Mouse (Mus musculus) MEL (cell line): Measurements from ENCODE around the gene Abl2. TPM values are rescaled to one million over a fixed set of nuclear protein-coding genes. Genes with fewer than 3 reads are reported as not detected.

Source experiments
- DNase-seq: peaks from one replicate; pipeline ENCODE4 v3.0.0; 2011; ENCODE audit warnings: low read depth, low spot score
- H3K27ac ChIP-seq: 2 replicates; pipeline ENCODE4 v1.5.1; 2012; ENCODE audit warnings: low read depth, mild to moderate bottlenecking, control low read depth, low read length, moderate library complexity; ENCODE audit not compliant: control insufficient read depth
- H3K27me3 ChIP-seq, 2 experiments: fragments of 150-350 bp in 1 of 2; sonication (generic) in 1 of 2; 2 replicates each; pipeline ENCODE4 v1.6.1; 2012; ENCODE audit warnings: low read length in 2 of 2, mild to moderate bottlenecking in 2 of 2, improper control_type of control experiment in 1 of 2, moderate library complexity in 1 of 2; ENCODE audit not compliant: insufficient read depth in 2 of 2, control insufficient read depth in 1 of 2
- H3K36me3 ChIP-seq, 2 experiments: 2 replicates each; pipeline ENCODE4 v1.6.1; 2012 to 2014; ENCODE audit warnings: low read length in 2 of 2, improper control_type of control experiment in 1 of 2, inconsistent platforms in 1 of 2, mild to moderate bottlenecking in 1 of 2; ENCODE audit not compliant: insufficient read depth in 2 of 2, control insufficient read depth in 1 of 2
- H3K4me1 ChIP-seq, 2 experiments: fragments of 150-350 bp in 1 of 2; sonication (generic) in 1 of 2; 2 replicates each; pipeline ENCODE4 v1.6.1; 2012; ENCODE audit warnings: low read length in 2 of 2, improper control_type of control experiment in 1 of 2, mild to moderate bottlenecking in 1 of 2; ENCODE audit not compliant: insufficient read depth in 2 of 2, control insufficient read depth in 1 of 2
- H3K4me3 ChIP-seq, 2 experiments: fragments of 150-350 bp in 1 of 2; sonication (generic) in 1 of 2; 2 replicates each; pipeline ENCODE4 v1.5.1; 2012; ENCODE audit warnings: low read depth in 2 of 2, low read length in 2 of 2, mild to moderate bottlenecking in 2 of 2, moderate library complexity in 2 of 2, control low read depth in 1 of 2, improper control_type of control experiment in 1 of 2; ENCODE audit not compliant: control insufficient read depth in 1 of 2, insufficient read depth in 1 of 2
- H3K79me2 ChIP-seq: 2 replicates; pipeline ENCODE4 v1.6.1; 2012; ENCODE audit warnings: mild to moderate bottlenecking, low read length, moderate library complexity; ENCODE audit not compliant: control insufficient read depth, poor library complexity, insufficient read depth
- H3K9ac ChIP-seq: 2 replicates; pipeline ENCODE4 v1.6.1; 2012; ENCODE audit warnings: low read depth, mild to moderate bottlenecking, control low read depth, low read length, moderate library complexity; ENCODE audit not compliant: control insufficient read depth, poor library complexity, severe bottlenecking
- H3K9me3 ChIP-seq: fragments of 150-350 bp; sonication (generic); replicated peaks from 2 replicates; pipeline ENCODE4 v1.6.1; 2012; ENCODE audit warnings: mild to moderate bottlenecking, low read length, improper control_type of control experiment, moderate library complexity; ENCODE audit not compliant: insufficient read depth
- CTCF ChIP-seq, 3 experiments: IDR thresholded peaks in 2 of 3; conservative IDR thresholded peaks in 1 of 3; 2 replicates each; pipeline ENCODE4 v1.5.1; 2011 to 2012; ENCODE audit warnings: low read length in 3 of 3, low read depth in 2 of 3, mild to moderate bottlenecking in 2 of 3, improper control_type of control experiment in 1 of 3, inconsistent platforms in 1 of 3, mixed read lengths in 1 of 3, moderate library complexity in 1 of 3; ENCODE audit not compliant: control insufficient read depth in 1 of 3, insufficient read depth in 1 of 3, poor library complexity in 1 of 3, severe bottlenecking in 1 of 3
- E2F4 ChIP-seq: IDR thresholded peaks from 2 replicates; pipeline ENCODE4 v1.6.1; 2011; ENCODE audit warnings: low read depth, low read length, improper control_type of control experiment, borderline replicate concordance
- ELF1 ChIP-seq: IDR thresholded peaks from 2 replicates; pipeline ENCODE4 v1.6.1; 2014; ENCODE audit warnings: low read depth, mild to moderate bottlenecking, inconsistent platforms, low read length, improper control_type of control experiment, moderate library complexity
- ETS1 ChIP-seq: IDR thresholded peaks from 2 replicates; pipeline ENCODE4 v1.6.1; 2012; ENCODE audit warnings: low read depth, mild to moderate bottlenecking, inconsistent platforms, low read length, improper control_type of control experiment, moderate library complexity
- GATA1 ChIP-seq: IDR thresholded peaks from 2 replicates; pipeline ENCODE4 v1.6.1; 2011; ENCODE audit warnings: low read depth, low read length, improper control_type of control experiment
- HCFC1 ChIP-seq: IDR thresholded peaks from 2 replicates; pipeline ENCODE4 v1.6.1; 2012; ENCODE audit warnings: low read depth, mild to moderate bottlenecking, inconsistent platforms, low read length, improper control_type of control experiment, moderate library complexity
- JUND ChIP-seq: IDR thresholded peaks from 2 replicates; pipeline ENCODE4 v1.6.1; 2011; ENCODE audit warnings: low read depth, mild to moderate bottlenecking, improper control_type of control experiment, low read length
- KAT2A ChIP-seq: conservative IDR thresholded peaks from 2 replicates; pipeline ENCODE4 v1.6.1; 2012; ENCODE audit warnings: low read depth, low read length, improper control_type of control experiment, inconsistent platforms
- MAFK ChIP-seq: IDR thresholded peaks from 2 replicates; pipeline ENCODE4 v1.6.1; 2011; ENCODE audit warnings: low read depth, mild to moderate bottlenecking, low read length, improper control_type of control experiment, borderline replicate concordance
- MXI1 ChIP-seq: IDR thresholded peaks from 2 replicates; pipeline ENCODE4 v1.6.1; 2011; ENCODE audit warnings: mild to moderate bottlenecking, low read depth, low read length, improper control_type of control experiment
- MYC ChIP-seq: IDR thresholded peaks from 2 replicates; pipeline ENCODE4 v1.6.1; 2011; ENCODE audit warnings: low read depth, mild to moderate bottlenecking, low read length, improper control_type of control experiment, moderate library complexity
- NRF1 ChIP-seq: IDR thresholded peaks from 2 replicates; pipeline ENCODE4 v1.6.1; 2014; ENCODE audit warnings: low read depth, mild to moderate bottlenecking, inconsistent platforms, low read length, improper control_type of control experiment, moderate library complexity; ENCODE audit not compliant: poor library complexity, insufficient read depth, severe bottlenecking
- POLR2AphosphoS2 ChIP-seq: IDR thresholded peaks from 2 replicates; pipeline ENCODE4 v1.6.1; 2011; ENCODE audit warnings: low read length, improper control_type of control experiment
- POLR2AphosphoS5 ChIP-seq: IDR thresholded peaks from 2 replicates; pipeline ENCODE4 v1.6.1; 2012; ENCODE audit warnings: low read depth, borderline replicate concordance, mild to moderate bottlenecking, inconsistent platforms, low read length, moderate library complexity, mixed read lengths
- RAD21 ChIP-seq: IDR thresholded peaks from 2 replicates; pipeline ENCODE4 v1.6.1; 2011; ENCODE audit warnings: mild to moderate bottlenecking, low read depth, low read length, improper control_type of control experiment
- RCOR1 ChIP-seq: IDR thresholded peaks from 2 replicates; pipeline ENCODE4 v1.6.1; 2012; ENCODE audit warnings: low read depth, mild to moderate bottlenecking, inconsistent platforms, low read length, improper control_type of control experiment
- SIN3A ChIP-seq: IDR thresholded peaks from 2 replicates; pipeline ENCODE4 v1.6.1; 2012; ENCODE audit warnings: low read length, improper control_type of control experiment, inconsistent platforms
- TBP ChIP-seq: IDR thresholded peaks from 2 replicates; pipeline ENCODE4 v1.8.0; 2011; ENCODE audit warnings: low read depth, low read length, improper control_type of control experiment
- TCF12 ChIP-seq: IDR thresholded peaks from 2 replicates; pipeline ENCODE4 v1.6.1; 2014; ENCODE audit warnings: low read depth, mild to moderate bottlenecking, inconsistent platforms, low read length, improper control_type of control experiment, moderate library complexity
- ZC3H11A ChIP-seq: IDR thresholded peaks from 2 replicates; pipeline ENCODE4 v1.6.1; 2012; ENCODE audit warnings: low read depth, mild to moderate bottlenecking, inconsistent platforms, low read length, improper control_type of control experiment
- polyA plus RNA-seq, 2 experiments: library from polyadenylated mRNA; stranded (reverse) in 1 of 2; unstranded in 1 of 2; fragments of >175 nt in 1 of 2; fragments of >200 nt in 1 of 2; gene quantifications; 2 replicates each; pipeline versions ENCODE4 v1.2.1 to v1.2.4; 2012; ENCODE audit warnings: low replicate concordance in 2 of 2, low read depth in 1 of 2; ENCODE audit not compliant: insufficient read length in 2 of 2, insufficient read depth in 1 of 2, missing spikeins in 1 of 2
- total RNA-seq: library from RNA; depleted of rRNA; stranded (reverse); fragments of 300-350 nt; gene quantifications from 2 replicates; pipeline ENCODE4 v1.2.3, GENCODE M21; 2012

Abl2 gene
- total and polyA plus RNA-seq, 3 experiments, result 13.8 to 17.5 TPM; not detected in 1

DNA sequence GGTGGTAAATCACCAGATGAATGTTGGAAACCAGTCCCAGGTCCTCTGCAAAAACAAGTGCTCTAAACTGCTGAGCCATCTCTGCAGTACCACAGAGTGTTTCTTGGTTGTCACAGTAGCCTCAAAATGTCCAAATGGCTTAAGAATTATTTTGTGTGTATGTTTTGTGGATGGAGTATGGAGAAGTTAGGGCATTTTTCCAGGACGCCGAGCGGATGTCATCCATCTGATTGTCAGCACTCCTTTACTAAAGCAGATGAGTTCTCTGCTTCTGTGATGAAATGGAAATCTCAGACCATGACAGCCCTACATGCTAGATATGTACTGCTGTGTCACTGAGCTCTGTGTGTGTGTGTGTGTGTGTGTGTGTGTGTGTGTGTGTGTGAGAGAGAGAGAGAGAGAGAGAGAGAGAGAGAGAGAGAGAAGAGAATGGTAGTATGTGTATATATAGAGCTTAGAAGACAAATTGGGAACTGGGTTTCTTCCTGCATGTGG, 31.3 kb downstream of the Abl2 start:
- Histone ChIP-seq H3K9ac (no peak overlapping the region), H3K79me2 (peaks cover 24% of the 10 kb centered on the region), H3K9me3 (no peaks in the 10 kb centered on the region), H3K27ac (no peak overlapping the region), H3K36me3 (peaks cover 0 to 2% of the 10 kb centered on the region in 2 experiments; a peak in 2 of 4 replicates)
- TF ChIP-seq GATA1 (no peak), TCF12 (no peak), KAT2A (no peak), MAFK (no peak), E2F4 (no peak), ZC3H11A (no peak), JUND (no peak), POLR2AphosphoS2 (no peak), TBP (no peak), RAD21 (no peak), HCFC1 (no peak)
- TF ChIP-seq, all 39 proteins: peak for 0
- H3K4me3 ChIP-seq, result no peak overlapping the region
- no peaks in the 10 kb centered on the region; a peak in 1 of 4 replicates for H3K4me1 ChIP-seq
- DNase-seq, result no peak
- H3K27me3 ChIP-seq, result no peaks in the 10 kb centered on the region

GRCm38 (mm10) chr1:156590357-156590756, 31.8 kb downstream of the Abl2 start:
- Histone ChIP-seq H3K79me2 (peaks cover 21% of the 10 kb centered on the region), H3K4me3 (no peak overlapping the region)
- no peak for DNase-seq

More at GRCm38 (mm10) chr1:156590357-156590756, 31.8 kb downstream of the Abl2 start:
- Histone ChIP-seq H3K9me3 (no peaks in the 10 kb centered on the region), H3K9ac (no peak overlapping the region), H3K27ac (no peak overlapping the region), H3K4me1 (no peaks in the 10 kb centered on the region; a peak in 1 of 4 replicates), H3K36me3 (peaks cover 0 to 2% of the 10 kb centered on the region in 2 experiments; a peak in 2 of 4 replicates), H3K27me3 (no peaks in the 10 kb centered on the region)
- TF ChIP-seq ELF1 (no peak), POLR2AphosphoS5 (no peak), RAD21 (no peak), MAFK (no peak), MYC (no peak), RCOR1 (no peak), ZC3H11A (no peak), ETS1 (no peak), JUND (no peak), CTCF (IDR thresholded peaks at IDR 0.05 in 2 of 3, conservative IDR thresholded peaks at IDR 0.05 in 1 of 3; ENCODE audit: control insufficient read depth in 1 of 3, insufficient read depth in 1 of 3, low read depth in 2 of 3, low read length in 3 of 3, poor library complexity in 1 of 3, severe bottlenecking in 1 of 3) (no peak), MXI1 (no peak), NRF1 (no peak), SIN3A (no peak)
